In genomic region chr11:18767479-18767878, GRCm38 (mm10) we compare ENCODE assay signal across 35 mouse cellular contexts.
"Had no signal": no experiment of that assay in that cellular context is flagged by ENCODE, and none has a peak within 500 bp of the region (broad histone marks: within the 10 kb centered on the region; RNA-seq: fewer than 3 reads in every experiment).

No protein-coding gene starts in this region.

- H3K27me3 ChIP-seq: heart, embryonic 12.5 days; heart, embryonic 13.5 days; heart, embryonic 15.5 days; hindbrain, embryonic 12.5 days; hindbrain, embryonic 13.5 days; hindbrain, embryonic 15.5 days; intestine, embryonic 15.5 days; kidney, embryonic 15.5 days had no signal

- H3K4me1 ChIP-seq: heart, embryonic 10.5 days; heart, embryonic 12.5 days; heart, embryonic 13.5 days; heart, embryonic 15.5 days; hindbrain, embryonic 12.5 days; hindbrain, embryonic 13.5 days; hindbrain, embryonic 15.5 days; intestine, embryonic 15.5 days had no signal

- H3K9ac ChIP-seq: heart, embryonic 12.5 days; heart, embryonic 13.5 days; heart, embryonic 15.5 days; hindbrain, embryonic 12.5 days; hindbrain, embryonic 13.5 days; hindbrain, embryonic 14.5 days; hindbrain, embryonic 15.5 days; intestine, embryonic 15.5 days; kidney, embryonic 15.5 days had no signal

- H3K4me2 ChIP-seq: heart, embryonic 11.5 days; heart, embryonic 12.5 days; heart, embryonic 13.5 days; heart, embryonic 15.5 days; hindbrain, embryonic 12.5 days; hindbrain, embryonic 13.5 days; hindbrain, embryonic 14.5 days; hindbrain, embryonic 15.5 days; intestine, embryonic 15.5 days; kidney, embryonic 15.5 days had no signal

- ATAC-seq: hindbrain, embryonic 16.5 days; hindbrain, postnatal 0 days; inflammation-experienced regulatory T-cells, adult 6 months; intestine, embryonic 15.5 days; intestine, embryonic 16.5 days; intestine, postnatal 0 days had no signal

- H3K27ac ChIP-seq: heart, adult 2 months; heart, embryonic 10.5 days; heart, embryonic 13.5 days; heart, embryonic 15.5 days; hindbrain, embryonic 10.5 days; hindbrain, embryonic 12.5 days; hindbrain, embryonic 13.5 days; hindbrain, embryonic 14.5 days; hindbrain, embryonic 15.5 days; hindbrain, postnatal 0 days; intestine, embryonic 15.5 days; kidney, embryonic 15.5 days; kidney, postnatal 0 days; layer of hippocampus, adult 2 months had no signal

- H3K9me3 ChIP-seq: heart, embryonic 10.5 days; heart, embryonic 12.5 days; heart, embryonic 13.5 days; heart, embryonic 15.5 days; hindbrain, embryonic 10.5 days; hindbrain, embryonic 12.5 days; hindbrain, embryonic 13.5 days; hindbrain, embryonic 15.5 days; intestine, embryonic 15.5 days; kidney, embryonic 15.5 days had no signal

- DNase-seq: heart, adult 2 months; heart, postnatal 10 days; heart, postnatal 14 days; heart, postnatal 36 days; heart, postnatal 4 days; kidney, adult 11 months; kidney, adult 18-20 months; kidney, adult 2 months; kidney, adult 8-10 months; kidney, adult 9 months; kidney, postnatal 10 days; kidney, postnatal 14 days; kidney, postnatal 25 days; kidney, postnatal 36 days; kidney, postnatal 4 days; layer of hippocampus, adult 9-11 months had no signal

- H3K36me3 ChIP-seq: heart, embryonic 10.5 days; heart, embryonic 12.5 days; heart, embryonic 13.5 days; heart, embryonic 15.5 days; hindbrain, embryonic 10.5 days; hindbrain, embryonic 12.5 days; hindbrain, embryonic 13.5 days; hindbrain, embryonic 15.5 days; intestine, embryonic 15.5 days; kidney, embryonic 15.5 days had no signal

- H3K4me3 ChIP-seq: heart, adult 2 months; heart, embryonic 10.5 days; heart, embryonic 12.5 days; heart, embryonic 13.5 days; heart, embryonic 15.5 days; hindbrain, embryonic 10.5 days; hindbrain, embryonic 12.5 days; hindbrain, embryonic 13.5 days; hindbrain, embryonic 15.5 days; intestine, embryonic 15.5 days; kidney, embryonic 15.5 days; layer of hippocampus, adult 2 months had no signal
